Mouse (Mus musculus): Measurements from ENCODE around the gene Tmem131. TPM values are rescaled to one million over a fixed set of nuclear protein-coding genes. Genes with fewer than 3 reads are reported as not detected.

The Tmem131 gene
- total RNA-seq, 4 experiments from 2014 or later: 52.5 to 65.2 (median 58.2) TPM

Other genes with a start within 250 kb of the Tmem131 start
- under 1 TPM in 1 of 4 experiments, not detected in 3; 0.56 TPM for gene 4933424G06Rik, start 233.5 kb downstream of the Tmem131 start, total RNA-seq (2022)
- 100 to 1,000 TPM; 246 to 261 (median 255) TPM for gene Actr1b, start 229.2 kb downstream of the Tmem131 start, total RNA-seq (2022)
- 1 to 10 TPM; 3.2 to 4.3 (median 3.7) TPM for gene Zap70, start 181.9 kb downstream of the Tmem131 start, total RNA-seq (2022)
- gene Vwa3b, start 82.9 kb upstream of the Tmem131 start, total RNA-seq (2022): 10 to 100 TPM; 14.7 to 18.5 (median 17.7) TPM

All from layer of hippocampus, adult 8-10 months (tissue).